26 mouse cellular contexts compared by ENCODE assay signal in the genomic region with DNA sequence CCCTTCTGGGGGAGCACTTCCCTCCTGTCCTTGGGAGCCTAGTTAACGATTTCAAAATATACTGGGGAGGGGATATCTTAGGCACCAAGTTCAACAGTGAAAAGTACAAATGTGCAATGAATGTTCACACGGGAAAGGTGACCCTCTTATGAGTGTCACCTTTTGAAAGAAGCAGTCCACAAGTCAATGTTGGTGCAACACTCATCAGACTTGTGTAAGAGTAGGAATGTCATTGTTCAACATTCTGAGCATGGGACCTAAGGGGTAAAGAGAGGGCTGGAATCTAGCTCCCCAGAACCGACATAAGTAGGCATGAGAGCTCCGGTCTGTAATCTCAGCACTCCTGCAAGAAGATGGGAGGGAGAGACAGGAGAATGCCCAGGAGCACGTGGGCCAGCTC. TPM values are rescaled to one million over a fixed set of nuclear protein-coding genes. Genes with fewer than 3 reads are reported as not detected.
DNase-seq lines count a peak whose midpoint lies in the region; ATAC-seq and TF ChIP-seq lines count a peak whose summit lies in the region.
"Had no signal": no experiment of that assay in that cellular context is flagged by ENCODE, and none has a peak within 500 bp of the region (broad histone marks: within the 10 kb centered on the region; RNA-seq: fewer than 3 reads in every experiment).

No protein-coding gene starts in this region.

- no peak overlapping the region for H3K4me2 ChIP-seq in heart, postnatal 0 days (ENCODE audit: low read depth, low read length)
- no peak overlapping the region for H3K4me2 ChIP-seq in lung, embryonic 14.5 days
- H3K4me2 ChIP-seq: embryonic facial prominence, embryonic 15.5 days; forebrain, embryonic 12.5 days; kidney, embryonic 15.5 days; limb, embryonic 15.5 days; liver, embryonic 15.5 days; stomach, embryonic 15.5 days had no signal

- 46% methylated on average over 5 of the region's 5 CpGs for WGBS in heart, postnatal 0 days
- WGBS in lung, embryonic 14.5 days = 53% methylated on average over 5 of the region's 5 CpGs

- H3K36me3 ChIP-seq in heart, postnatal 0 days (replicated peaks; ENCODE audit: control insufficient read depth, insufficient read depth, low read length) = no peaks in the 10 kb centered on the region
- no peaks in the 10 kb centered on the region for H3K36me3 ChIP-seq in lung, embryonic 14.5 days (ENCODE audit: insufficient read depth)
- H3K36me3 ChIP-seq: embryonic facial prominence, embryonic 10.5 days; embryonic facial prominence, embryonic 15.5 days; forebrain, embryonic 12.5 days; hindbrain, embryonic 10.5 days; kidney, embryonic 15.5 days; limb, embryonic 10.5 days; limb, embryonic 15.5 days; liver, embryonic 15.5 days; stomach, embryonic 15.5 days had no signal

- H3K9ac ChIP-seq in heart, postnatal 0 days (replicated peaks; ENCODE audit: low read depth, low read length) = no peak overlapping the region
- H3K9ac ChIP-seq in lung, embryonic 14.5 days = no peak overlapping the region
- H3K9ac ChIP-seq: embryonic facial prominence, embryonic 15.5 days; forebrain, embryonic 12.5 days; forebrain, postnatal 0 days; kidney, embryonic 15.5 days; limb, embryonic 15.5 days; liver, embryonic 15.5 days; stomach, embryonic 15.5 days had no signal

- TF ChIP-seq CTCF in gastrocnemius, adult 2 months (IDR thresholded peaks at IDR 0.05) = no peak
- no peak for TF ChIP-seq CTCF in heart, postnatal 0 days (IDR thresholded peaks at IDR 0.05; ENCODE audit: low read depth)
- TF ChIP-seq CTCF in lung, embryonic 14.5 days (IDR thresholded peaks at IDR 0.05; ENCODE audit: low read depth) = no peak

- no peak for ATAC-seq in heart, postnatal 0 days (ENCODE audit: insufficient read depth, low read depth)
- ATAC-seq in lung, embryonic 14.5 days (ENCODE audit: insufficient read depth) = peak; percentile 38; the same call in 1 of the 2 replicates
- ATAC-seq: forebrain, postnatal 0 days; hindbrain, embryonic 16.5 days; Patski had no signal

- no peak overlapping the region for H3K4me3 ChIP-seq in gastrocnemius, adult 2 months
- no peak overlapping the region for H3K4me3 ChIP-seq in heart, postnatal 0 days (ENCODE audit: low read depth, low read length)
- H3K4me3 ChIP-seq in lung, embryonic 14.5 days (ENCODE audit: low read depth, low read length) = no peak overlapping the region
- H3K4me3 ChIP-seq: embryonic facial prominence, embryonic 10.5 days; embryonic facial prominence, embryonic 15.5 days; forebrain, embryonic 12.5 days; hindbrain, embryonic 10.5 days; kidney, embryonic 15.5 days; limb, embryonic 10.5 days; limb, embryonic 15.5 days; liver, embryonic 15.5 days; stomach, embryonic 15.5 days had no signal

- no peaks in the 10 kb centered on the region for H3K9me3 ChIP-seq in heart, postnatal 0 days (replicated peaks; ENCODE audit: control insufficient read depth, low read length)
- H3K9me3 ChIP-seq in lung, embryonic 14.5 days (ENCODE audit: low read depth, low read length) = no peaks in the 10 kb centered on the region
- H3K9me3 ChIP-seq: embryonic facial prominence, embryonic 10.5 days; embryonic facial prominence, embryonic 15.5 days; forebrain, embryonic 12.5 days; hindbrain, embryonic 10.5 days; kidney, embryonic 15.5 days; limb, embryonic 10.5 days; limb, embryonic 15.5 days; liver, embryonic 15.5 days; stomach, embryonic 15.5 days had no signal

- no peak for DNase-seq in gastrocnemius, adult 2 months
- no peak for DNase-seq in gastrocnemius, postnatal 14 days
- no peak for DNase-seq in heart, postnatal 0 days (ENCODE audit: low spot score)
- DNase-seq in heart, postnatal 14 days = no peak
- DNase-seq in lung, embryonic 14.5 days = no peak
- DNase-seq in lung, postnatal 36 days = no peak
- peak; percentile 11 for DNase-seq in A20 (ENCODE audit: low read depth, low spot score)
- DNase-seq: adrenal gland, postnatal 10 days; cerebellum, adult 8-10 months; cerebellum, postnatal 25 days; forebrain, postnatal 0 days; gastrocnemius, postnatal 10 days; kidney, adult 18-20 months; kidney, postnatal 25 days; midbrain, embryonic 14.5 days had no signal

- TF ChIP-seq EP300 in heart, postnatal 0 days (IDR thresholded peaks at IDR 0.05; ENCODE audit: low read depth) = no peak

- intact Hi-C loops in gastrocnemius, adult 2 months (cut with DNase I) = no loop called here
- intact Hi-C loops in gastrocnemius, postnatal 14 days (cut with DNase I; ENCODE audit: low total_unique reads) = no loop called here
- intact Hi-C loops in heart, postnatal 14 days (cut with DNase I) = no loop called here

- peak overlapping the region; percentile 46 for H3K27ac ChIP-seq in gastrocnemius, adult 2 months
- 0 out of 2 replicates have a peak overlapping the region, but pooled peaks have one; percentile 1 for H3K27ac ChIP-seq in heart, postnatal 0 days (ENCODE audit: low read depth)
- no peak overlapping the region; the same call in 1 of the 2 replicates for H3K27ac ChIP-seq in lung, embryonic 14.5 days (ENCODE audit: low read depth)
- H3K27ac ChIP-seq: embryonic facial prominence, embryonic 10.5 days; embryonic facial prominence, embryonic 15.5 days; forebrain, embryonic 12.5 days; hindbrain, embryonic 10.5 days; kidney, embryonic 15.5 days; limb, embryonic 10.5 days; limb, embryonic 15.5 days; liver, embryonic 15.5 days; stomach, embryonic 15.5 days had no signal

- no peaks in the 10 kb centered on the region for H3K27me3 ChIP-seq in heart, postnatal 0 days (ENCODE audit: control insufficient read depth, insufficient read depth, low read length)
- H3K27me3 ChIP-seq in lung, embryonic 14.5 days (ENCODE audit: insufficient read depth, low read length) = no peaks in the 10 kb centered on the region
- H3K27me3 ChIP-seq: embryonic facial prominence, embryonic 15.5 days; forebrain, embryonic 12.5 days; kidney, embryonic 15.5 days; limb, embryonic 15.5 days; liver, embryonic 15.5 days; Patski; stomach, embryonic 15.5 days had no signal

- peaks cover 34% of the 10 kb centered on the region for H3K4me1 ChIP-seq in heart, postnatal 0 days (ENCODE audit: control insufficient read depth, insufficient read depth)
- no peaks in the 10 kb centered on the region for H3K4me1 ChIP-seq in lung, embryonic 14.5 days (ENCODE audit: insufficient read depth)

RNA-seq across cellular contexts. Expression of gene Lamc1, which starts 45.1 kb away (rescaled TPM):
- total RNA-seq in gastrocnemius, adult 2 months (2021) = 10 to 100 TPM; 67.7 to 71.6 TPM
- total RNA-seq in gastrocnemius, postnatal 14 days (2021) = 100 to 1,000 TPM; 217 to 268 TPM
- total RNA-seq in heart, postnatal 0 days (2014; rRNA removed; ENCODE audit: low replicate concordance) = 186 and 215 TPM in 2 replicates
- polyA plus RNA-seq in heart, postnatal 0 days (2015; fragmentation: Nextera tagmentation; extraction: Ambion mirVana) = 55.9 and 62.8 TPM in 2 replicates
- total RNA-seq in heart, postnatal 14 days (2021) = 100 to 1,000 TPM; 303 to 323 TPM
- 183 and 193 TPM in 2 replicates for polyA plus RNA-seq in lung, embryonic 14.5 days (2014; fragmentation: Nextera tagmentation; extraction: Ambion mirVana)
